Mouse (Mus musculus): ENCODE results near the gene Slc16a1. TPM values are rescaled to one million over a fixed set of nuclear protein-coding genes. Genes with fewer than 3 reads are reported as not detected.
A peak's percentile ranks its signal among the peaks of the same experiment; 100 is the strongest.
"Not testable (repeated sequence)": the region's sequence is repeated elsewhere in the genome, so short reads cannot be mapped to it uniquely, and the experiment has no call there.

Gene Slc16a1
- polyA plus RNA-seq, 1 experiment from 2014 or later = 38.7 TPM

GRCm38 (mm10) chr3:104667451-104667850, 29.0 kb downstream of the Slc16a1 start:
- Histone ChIP-seq H3K36me3 (ENCODE audit: control insufficient read depth, insufficient read depth, low read length) (no peaks in the 10 kb centered on the region), H3K27me3 (ENCODE audit: control insufficient read depth, insufficient read depth, low read length) (no peaks in the 10 kb centered on the region), H3K9ac (ENCODE audit: low read length) (no peak overlapping the region), H3K27ac (ENCODE audit: low read depth, low read length) (no peak overlapping the region), H3K4me3 (ENCODE audit: low read depth, low read length) (no peak overlapping the region), H3K4me2 (ENCODE audit: low read depth) (no peak overlapping the region), H3K4me1 (ENCODE audit: control insufficient read depth, insufficient read depth, low read length) (no peaks in the 10 kb centered on the region), H3K9me3 (ENCODE audit: control insufficient read depth, low read length) (no peaks in the 10 kb centered on the region)
- DNase-seq (ENCODE audit: low spot score) (no peak), ATAC-seq (ENCODE audit: insufficient read depth, low FRiP score, low TSS enrichment) (no peak)
- 73% methylated on average over 10 of the region's 10 CpGs for WGBS

DNA sequence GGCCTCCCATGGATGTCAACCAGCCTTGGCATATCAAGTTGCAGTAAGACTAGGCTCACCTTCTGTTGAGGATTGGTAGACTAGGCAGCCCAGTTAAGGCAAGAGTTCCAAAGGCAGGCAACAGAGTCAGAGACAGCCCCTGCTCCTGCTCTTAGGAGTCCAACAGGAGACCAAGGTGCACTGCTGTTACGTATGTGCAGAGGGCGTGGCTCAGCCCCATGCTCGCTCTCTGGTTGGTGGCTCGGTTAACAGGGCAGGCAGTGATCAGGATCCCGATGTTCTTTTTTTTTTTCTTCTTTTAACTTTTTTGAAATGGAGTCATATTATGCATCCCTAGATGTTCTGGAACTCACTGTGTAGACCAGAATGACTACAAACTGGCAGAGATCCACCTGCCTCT, 30.5 kb downstream of the Slc16a1 start:
- H3K9me3 ChIP-seq (ENCODE audit: control insufficient read depth, low read length) = no peaks in the 10 kb centered on the region
- H3K9ac ChIP-seq (ENCODE audit: low read length) = no peak overlapping the region
- H3K4me3 ChIP-seq (ENCODE audit: low read depth, low read length) = no peak overlapping the region
- no peaks in the 10 kb centered on the region for H3K36me3 ChIP-seq (ENCODE audit: control insufficient read depth, insufficient read depth, low read length)
- no peaks in the 10 kb centered on the region for H3K4me1 ChIP-seq (ENCODE audit: control insufficient read depth, insufficient read depth, low read length)
- 91% methylated on average over 5 of the region's 5 CpGs for WGBS
- no peaks in the 10 kb centered on the region for H3K27me3 ChIP-seq (ENCODE audit: control insufficient read depth, insufficient read depth, low read length)
- DNase-seq (ENCODE audit: low spot score) (no peak), ATAC-seq (ENCODE audit: insufficient read depth, low FRiP score, low TSS enrichment) (no peak)
- no peak overlapping the region for H3K27ac ChIP-seq (ENCODE audit: low read depth, low read length)
- H3K4me2 ChIP-seq (ENCODE audit: low read depth) = no peak overlapping the region

- no peaks in the 10 kb centered on the region for H3K27me3 ChIP-seq (ENCODE audit: control insufficient read depth, insufficient read depth, low read length)
- no peak for ATAC-seq (ENCODE audit: insufficient read depth, low FRiP score, low TSS enrichment)
- no peak overlapping the region for H3K9ac ChIP-seq (ENCODE audit: low read length)
- peaks cover 5% of the 10 kb centered on the region for H3K4me1 ChIP-seq (ENCODE audit: control insufficient read depth, insufficient read depth, low read length)
- DNase-seq (ENCODE audit: low spot score) = no peak
- no peak overlapping the region for H3K4me3 ChIP-seq (ENCODE audit: low read depth, low read length)
- no peaks in the 10 kb centered on the region for H3K36me3 ChIP-seq (ENCODE audit: control insufficient read depth, insufficient read depth, low read length)
- 13% methylated on average over 1 of the region's 1 CpGs for WGBS
- H3K27ac ChIP-seq (ENCODE audit: low read depth, low read length) = no peak overlapping the region
- no peak overlapping the region for H3K4me2 ChIP-seq (ENCODE audit: low read depth)
- H3K9me3 ChIP-seq (ENCODE audit: control insufficient read depth, low read length) = no peaks in the 10 kb centered on the region
These were observed 31.4 kb downstream of the Slc16a1 start for GRCm38 (mm10) chr3:104669856-104670182.

- H3K4me2 ChIP-seq (ENCODE audit: low read depth); DNase-seq (ENCODE audit: low spot score): not testable (repeated sequence)
These were observed 31.9 kb downstream of the Slc16a1 start for GRCm38 (mm10) chr3:104670183-104671020.

GRCm38 (mm10) chr3:104671543-104671942, 33.1 kb downstream of the Slc16a1 start:
- no peak overlapping the region for H3K4me2 ChIP-seq (ENCODE audit: low read depth)
- 90% methylated on average over 6 of the region's 6 CpGs for WGBS
- no peak overlapping the region for H3K4me3 ChIP-seq (ENCODE audit: low read depth, low read length)
- H3K27ac ChIP-seq (ENCODE audit: low read depth, low read length) = no peak overlapping the region
- H3K9ac ChIP-seq (ENCODE audit: low read length) = no peak overlapping the region
- ATAC-seq (ENCODE audit: insufficient read depth, low FRiP score, low TSS enrichment) (no peak), DNase-seq (ENCODE audit: low spot score) (no peak)
- no peaks in the 10 kb centered on the region for H3K27me3 ChIP-seq (ENCODE audit: control insufficient read depth, insufficient read depth, low read length)
- H3K4me1 ChIP-seq (ENCODE audit: control insufficient read depth, insufficient read depth, low read length) = peaks cover 5% of the 10 kb centered on the region
- no peaks in the 10 kb centered on the region for H3K9me3 ChIP-seq (ENCODE audit: control insufficient read depth, low read length)
- no peaks in the 10 kb centered on the region for H3K36me3 ChIP-seq (ENCODE audit: control insufficient read depth, insufficient read depth, low read length)

More at GRCm38 (mm10) chr3:104670183-104671020, 31.9 kb downstream of the Slc16a1 start:
- not testable (repeated sequence) for H3K4me3 ChIP-seq (ENCODE audit: low read depth, low read length); ATAC-seq (ENCODE audit: insufficient read depth, low FRiP score, low TSS enrichment); H3K36me3 ChIP-seq (ENCODE audit: control insufficient read depth, insufficient read depth, low read length); H3K9me3 ChIP-seq (ENCODE audit: control insufficient read depth, low read length); H3K4me1 ChIP-seq (ENCODE audit: control insufficient read depth, insufficient read depth, low read length); H3K27ac ChIP-seq (ENCODE audit: low read depth, low read length); H3K9ac ChIP-seq (ENCODE audit: low read length); H3K27me3 ChIP-seq (ENCODE audit: control insufficient read depth, insufficient read depth, low read length)
- WGBS = 50% methylated on average over 1 of the region's 1 CpGs

- H3K4me2 ChIP-seq (ENCODE audit: low read depth) = no peak overlapping the region
- no peaks in the 10 kb centered on the region for H3K27me3 ChIP-seq (ENCODE audit: control insufficient read depth, insufficient read depth, low read length)
- H3K9me3 ChIP-seq (ENCODE audit: control insufficient read depth, low read length) = no peaks in the 10 kb centered on the region
- H3K9ac ChIP-seq (ENCODE audit: low read length) = no peak overlapping the region
- ATAC-seq (ENCODE audit: insufficient read depth, low FRiP score, low TSS enrichment) (no peak), DNase-seq (ENCODE audit: low spot score) (no peak)
- no peaks in the 10 kb centered on the region for H3K36me3 ChIP-seq (ENCODE audit: control insufficient read depth, insufficient read depth, low read length)
- no peak overlapping the region for H3K4me3 ChIP-seq (ENCODE audit: low read depth, low read length)
- H3K27ac ChIP-seq (ENCODE audit: low read depth, low read length) = no peak overlapping the region
- peaks cover 5% of the 10 kb centered on the region for H3K4me1 ChIP-seq (ENCODE audit: control insufficient read depth, insufficient read depth, low read length)
- 65% methylated on average over 4 of the region's 4 CpGs for WGBS
These were observed 33.6 kb downstream of the Slc16a1 start for GRCm38 (mm10) chr3:104672041-104672440.

- Histone ChIP-seq H3K9ac (ENCODE audit: low read length) (no peak overlapping the region), H3K27me3 (ENCODE audit: control insufficient read depth, insufficient read depth, low read length) (no peaks in the 10 kb centered on the region), H3K36me3 (ENCODE audit: control insufficient read depth, insufficient read depth, low read length) (no peaks in the 10 kb centered on the region), H3K4me3 (ENCODE audit: low read depth, low read length) (no peak overlapping the region), H3K9me3 (ENCODE audit: control insufficient read depth, low read length) (no peaks in the 10 kb centered on the region), H3K4me2 (ENCODE audit: low read depth) (no peak overlapping the region), H3K4me1 (ENCODE audit: control insufficient read depth, insufficient read depth, low read length) (peaks cover 5% of the 10 kb centered on the region), H3K27ac (ENCODE audit: low read depth, low read length) (no peak overlapping the region)
- DNase-seq (ENCODE audit: low spot score) (no peak), ATAC-seq (ENCODE audit: insufficient read depth, low FRiP score, low TSS enrichment) (no peak)
- WGBS = 61% methylated on average over 4 of the region's 4 CpGs
These were observed 35.3 kb downstream of the Slc16a1 start for GRCm38 (mm10) chr3:104673642-104674328.

- H3K4me2 ChIP-seq (ENCODE audit: low read depth) = peak overlapping the region; percentile 51
- 19% methylated on average over 14 of the region's 14 CpGs for WGBS
- no peaks in the 10 kb centered on the region for H3K36me3 ChIP-seq (ENCODE audit: control insufficient read depth, insufficient read depth, low read length)
- H3K27ac ChIP-seq (ENCODE audit: low read depth, low read length) = no peak overlapping the region
- H3K9ac ChIP-seq (ENCODE audit: low read length) = peak overlapping the region; percentile 52
- H3K27me3 ChIP-seq (ENCODE audit: control insufficient read depth, insufficient read depth, low read length) = no peaks in the 10 kb centered on the region
- no peaks in the 10 kb centered on the region for H3K9me3 ChIP-seq (ENCODE audit: control insufficient read depth, low read length)
- peak overlapping the region; percentile 30 for H3K4me3 ChIP-seq (ENCODE audit: low read depth, low read length)
- DNase-seq (ENCODE audit: low spot score) (no peak), ATAC-seq (ENCODE audit: insufficient read depth, low FRiP score, low TSS enrichment) (peak; percentile 15; the same call in 1 of the 2 replicates)
- peaks cover 5% of the 10 kb centered on the region for H3K4me1 ChIP-seq (ENCODE audit: control insufficient read depth, insufficient read depth, low read length)
These were observed 36.1 kb downstream of the Slc16a1 start for GRCm38 (mm10) chr3:104674329-104675220.

Data from neural tube, embryonic 11.5 days (tissue).